Mouse (Mus musculus): ENCODE results near the gene Lnpep. TPM values are rescaled to one million over a fixed set of nuclear protein-coding genes. Genes with fewer than 3 reads are reported as not detected.
A peak's percentile ranks its signal among the peaks of the same experiment; 100 is the strongest.

The Lnpep gene
- polyA plus RNA-seq, 1 experiment: 2.1 TPM

- TF ChIP-seq FLI1 (IDR thresholded peaks at IDR 0.05; ENCODE audit: low read length) (no peak), GATA1 (IDR thresholded peaks at IDR 0.05; ENCODE audit: borderline replicate concordance, low read length) (no peak)
- Histone ChIP-seq H3K36me3 (replicated peaks; ENCODE audit: low read length) (peaks cover 22% of the 10 kb centered on the region), H3K4me3 (replicated peaks) (no peak overlapping the region), H3K9me3 (no peaks in the 10 kb centered on the region), H3K4me1 (peaks cover 64% of the 10 kb centered on the region), H3K27me3 (replicated peaks) (no peaks in the 10 kb centered on the region)
Measured at GRCm38 (mm10) chr17:17612336-17612735, 12.5 kb downstream of the Lnpep start.

DNA sequence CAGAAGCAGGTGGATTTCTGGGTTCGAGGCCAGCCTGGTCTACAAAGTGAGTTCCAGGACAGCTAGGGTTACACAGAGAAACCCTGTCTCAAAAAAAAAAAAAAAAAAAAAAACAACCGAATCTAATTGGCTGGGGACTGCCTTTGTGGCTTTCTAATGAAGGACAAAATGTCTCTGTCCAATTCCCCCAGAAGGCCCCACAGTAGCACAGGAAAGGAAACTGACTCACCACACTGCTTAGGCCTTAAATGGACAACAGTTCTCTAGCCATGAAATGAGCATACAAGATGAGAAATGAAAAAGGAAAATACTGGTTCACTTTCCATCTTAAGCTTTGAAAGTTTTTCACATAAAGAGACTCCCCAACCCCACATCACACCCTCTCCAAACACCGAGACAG, 15.3 kb downstream of the Lnpep start:
- no peaks in the 10 kb centered on the region for H3K9me3 ChIP-seq
- peak overlapping the region; percentile 86 for H3K4me3 ChIP-seq (replicated peaks)
- TF ChIP-seq GATA1 (IDR thresholded peaks at IDR 0.05; ENCODE audit: borderline replicate concordance, low read length) (no peak), FLI1 (IDR thresholded peaks at IDR 0.05; ENCODE audit: low read length) (no peak)
- no peaks in the 10 kb centered on the region for H3K27me3 ChIP-seq (replicated peaks)
- H3K4me1 ChIP-seq: peaks cover 53% of the 10 kb centered on the region
- peaks cover 15% of the 10 kb centered on the region for H3K36me3 ChIP-seq (replicated peaks; ENCODE audit: low read length)

DNA sequence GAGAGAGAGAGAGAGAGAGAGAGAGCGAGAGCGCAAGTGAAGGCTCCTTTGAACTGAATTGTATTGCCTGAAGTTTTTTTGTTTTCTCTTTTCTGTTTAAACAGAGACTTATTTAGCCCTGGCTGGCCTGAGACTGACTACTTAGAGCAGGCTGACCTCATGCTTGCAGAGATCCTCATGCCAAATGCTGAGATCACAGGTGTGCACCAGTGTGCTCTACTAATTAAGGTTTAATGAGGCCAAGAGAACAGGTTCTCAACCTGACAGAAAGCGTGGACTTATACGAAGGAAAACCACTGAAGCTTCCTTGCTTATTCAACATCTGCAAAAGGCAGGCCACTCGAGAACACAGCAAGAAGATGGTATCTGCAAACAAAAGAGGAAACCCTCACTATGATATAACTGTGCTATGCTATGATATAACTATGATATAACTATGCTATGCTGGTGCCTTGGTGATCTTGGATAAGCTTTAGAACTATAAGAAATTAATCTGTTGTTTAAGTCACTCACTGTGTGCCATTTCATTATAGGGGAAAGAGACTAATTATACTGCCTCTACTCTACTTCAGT, 16.3 kb downstream of the Lnpep start:
- peaks cover 58% of the 10 kb centered on the region for H3K4me1 ChIP-seq
- TF ChIP-seq FLI1 (IDR thresholded peaks at IDR 0.05; ENCODE audit: low read length) (no peak), GATA1 (IDR thresholded peaks at IDR 0.05; ENCODE audit: borderline replicate concordance, low read length) (no peak)
- no peaks in the 10 kb centered on the region for H3K27me3 ChIP-seq (replicated peaks)
- no peaks in the 10 kb centered on the region for H3K9me3 ChIP-seq
- H3K4me3 ChIP-seq (replicated peaks): peak overlapping the region; percentile 64
- H3K36me3 ChIP-seq (replicated peaks; ENCODE audit: low read length): peaks cover 15% of the 10 kb centered on the region

DNA sequence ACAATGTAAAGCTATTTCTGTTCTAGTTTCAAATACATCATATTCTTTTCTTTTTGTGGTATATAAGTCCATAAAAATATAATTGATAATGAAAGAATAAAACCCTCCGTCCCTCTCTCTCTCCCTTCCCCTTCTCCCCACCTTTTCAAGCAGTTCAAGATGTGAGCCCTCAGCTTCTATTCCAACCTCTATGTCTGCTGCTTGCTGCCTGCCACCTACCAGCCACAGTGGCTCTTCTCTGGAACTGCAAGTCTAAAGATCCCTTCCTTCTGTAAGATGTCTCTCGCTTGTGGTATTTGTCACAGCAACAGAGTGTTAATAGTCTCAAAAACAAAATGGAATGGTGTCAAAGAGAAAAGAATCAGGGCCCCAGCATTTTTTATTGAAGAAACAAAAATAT, 20.3 kb downstream of the Lnpep start:
- peaks cover 64% of the 10 kb centered on the region for H3K4me1 ChIP-seq
- TF ChIP-seq GATA1 (IDR thresholded peaks at IDR 0.05; ENCODE audit: borderline replicate concordance, low read length): no peak

GRCm38 (mm10) chr17:17603609-17604008, 21.2 kb downstream of the Lnpep start:
- peaks cover 64% of the 10 kb centered on the region for H3K4me1 ChIP-seq

More for the DNA sequence above, 20.3 kb downstream of the Lnpep start:
- Histone ChIP-seq H3K9me3 (no peaks in the 10 kb centered on the region), H3K27me3 (replicated peaks) (no peaks in the 10 kb centered on the region), H3K36me3 (replicated peaks; ENCODE audit: low read length) (peaks cover 2% of the 10 kb centered on the region), H3K4me3 (replicated peaks) (no peak overlapping the region)

DNA sequence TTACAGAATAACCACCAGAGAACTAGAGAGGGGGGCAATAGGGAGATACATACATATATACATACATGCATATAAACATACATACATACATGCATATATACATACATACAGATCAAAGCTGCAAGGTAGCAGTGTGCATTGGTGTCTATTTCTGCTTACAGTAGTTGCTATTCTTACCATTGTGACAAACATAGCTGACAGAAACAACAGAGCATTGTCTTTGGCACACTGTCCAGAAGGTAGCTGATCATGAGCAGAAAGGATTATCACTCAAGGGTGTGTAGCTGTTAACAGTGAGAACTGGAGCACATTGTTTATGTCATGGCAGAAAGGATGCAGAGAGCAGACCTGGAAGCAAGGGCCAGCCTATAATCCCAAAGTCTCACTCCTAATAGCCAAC, 22.1 kb downstream of the Lnpep start:
- no peaks in the 10 kb centered on the region for H3K27me3 ChIP-seq (replicated peaks)
- H3K4me3 ChIP-seq (replicated peaks): no peak overlapping the region
- peaks cover 60% of the 10 kb centered on the region for H3K4me1 ChIP-seq
- H3K36me3 ChIP-seq (replicated peaks; ENCODE audit: low read length): peaks cover 2% of the 10 kb centered on the region
- TF ChIP-seq FLI1 (IDR thresholded peaks at IDR 0.05; ENCODE audit: low read length): no peak
- no peak for TF ChIP-seq GATA1 (IDR thresholded peaks at IDR 0.05; ENCODE audit: borderline replicate concordance, low read length)
- H3K9me3 ChIP-seq: no peaks in the 10 kb centered on the region

More at GRCm38 (mm10) chr17:17603609-17604008, 21.2 kb downstream of the Lnpep start:
- TF ChIP-seq GATA1 (IDR thresholded peaks at IDR 0.05; ENCODE audit: borderline replicate concordance, low read length) (no peak), FLI1 (IDR thresholded peaks at IDR 0.05; ENCODE audit: low read length) (no peak)
- H3K36me3 ChIP-seq (replicated peaks; ENCODE audit: low read length): peaks cover 2% of the 10 kb centered on the region
- H3K4me3 ChIP-seq (replicated peaks): no peak overlapping the region
- H3K27me3 ChIP-seq (replicated peaks): no peaks in the 10 kb centered on the region
- H3K9me3 ChIP-seq: no peaks in the 10 kb centered on the region

GRCm38 (mm10) chr17:17602330-17602729, 22.5 kb downstream of the Lnpep start:
- H3K9me3 ChIP-seq: no peaks in the 10 kb centered on the region
- H3K4me3 ChIP-seq (replicated peaks): no peak overlapping the region
- TF ChIP-seq GATA1 (IDR thresholded peaks at IDR 0.05; ENCODE audit: borderline replicate concordance, low read length) (no peak), FLI1 (IDR thresholded peaks at IDR 0.05; ENCODE audit: low read length) (no peak)
- no peaks in the 10 kb centered on the region for H3K27me3 ChIP-seq (replicated peaks)
- H3K4me1 ChIP-seq: peaks cover 60% of the 10 kb centered on the region
- peaks cover 2% of the 10 kb centered on the region for H3K36me3 ChIP-seq (replicated peaks; ENCODE audit: low read length)

DNA sequence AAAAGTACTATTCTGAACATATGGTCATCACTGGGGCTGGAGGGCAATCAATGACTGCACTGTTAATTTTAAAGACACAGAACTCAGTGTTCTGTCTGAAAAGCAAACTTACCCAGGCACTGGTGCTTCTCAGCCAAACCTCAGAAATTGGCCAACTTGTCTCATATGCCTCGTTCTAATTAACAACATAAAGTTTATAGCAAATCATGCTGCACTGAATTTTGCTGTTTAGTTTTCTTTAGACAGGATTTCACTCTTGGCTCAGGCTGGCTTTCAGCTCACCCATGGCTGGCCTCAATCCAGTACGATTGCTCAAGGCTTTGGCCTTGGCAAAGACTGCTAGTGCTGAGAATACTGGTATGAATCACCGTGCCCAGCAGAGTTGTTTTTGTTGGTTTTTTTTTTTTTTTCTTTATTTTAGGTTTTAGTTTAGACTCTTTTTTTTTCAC, 24.0 kb downstream of the Lnpep start:
- Histone ChIP-seq H3K9me3 (no peaks in the 10 kb centered on the region), H3K4me3 (replicated peaks) (no peak overlapping the region), H3K4me1 (peaks cover 61% of the 10 kb centered on the region), H3K36me3 (replicated peaks; ENCODE audit: low read length) (peaks cover 2% of the 10 kb centered on the region), H3K27me3 (replicated peaks) (no peaks in the 10 kb centered on the region)
- TF ChIP-seq FLI1 (IDR thresholded peaks at IDR 0.05; ENCODE audit: low read length) (no peak), GATA1 (IDR thresholded peaks at IDR 0.05; ENCODE audit: borderline replicate concordance, low read length) (no peak)

- H3K36me3 ChIP-seq (replicated peaks; ENCODE audit: low read length): peaks cover 6% of the 10 kb centered on the region
- peak overlapping the region; percentile 46 for H3K4me3 ChIP-seq (replicated peaks)
- TF ChIP-seq FLI1 (IDR thresholded peaks at IDR 0.05; ENCODE audit: low read length) (no peak), GATA1 (IDR thresholded peaks at IDR 0.05; ENCODE audit: borderline replicate concordance, low read length) (no peak)
- peaks cover 66% of the 10 kb centered on the region for H3K4me1 ChIP-seq
- H3K9me3 ChIP-seq: no peaks in the 10 kb centered on the region
- H3K27me3 ChIP-seq (replicated peaks): no peaks in the 10 kb centered on the region
Measured at GRCm38 (mm10) chr17:17600001-17600400, 24.8 kb downstream of the Lnpep start.

DNA sequence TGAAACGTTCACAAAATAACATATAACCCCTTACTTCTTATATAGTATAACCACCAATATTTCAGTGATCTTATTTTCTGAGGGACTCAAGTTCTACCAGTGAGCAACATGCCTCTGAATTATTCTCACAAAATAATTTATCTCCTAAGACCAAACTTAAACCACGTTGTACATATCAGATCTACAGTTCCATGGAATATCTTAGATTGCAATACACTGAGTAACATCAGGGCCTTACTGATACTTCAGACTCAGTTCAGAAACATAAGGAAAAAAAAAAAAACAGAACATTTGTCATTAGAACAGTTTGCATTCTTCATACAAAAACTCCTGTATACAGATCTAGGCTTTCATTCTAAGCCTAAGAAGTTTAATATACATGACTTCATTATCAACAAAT, 26.5 kb downstream of the Lnpep start:
- peaks cover 6% of the 10 kb centered on the region for H3K36me3 ChIP-seq (replicated peaks; ENCODE audit: low read length)
- H3K27me3 ChIP-seq (replicated peaks): no peaks in the 10 kb centered on the region
- H3K9me3 ChIP-seq: no peaks in the 10 kb centered on the region
- H3K4me1 ChIP-seq: peaks cover 59% of the 10 kb centered on the region
- TF ChIP-seq GATA1 (IDR thresholded peaks at IDR 0.05; ENCODE audit: borderline replicate concordance, low read length) (no peak), FLI1 (IDR thresholded peaks at IDR 0.05; ENCODE audit: low read length) (no peak)
- no peak overlapping the region for H3K4me3 ChIP-seq (replicated peaks)

Measured in megakaryocyte, embryonic 14.5 days (primary cell).